Mouse (Mus musculus): ENCODE measurements around the gene Gm26661.

The Gm26661 gene

DNA sequence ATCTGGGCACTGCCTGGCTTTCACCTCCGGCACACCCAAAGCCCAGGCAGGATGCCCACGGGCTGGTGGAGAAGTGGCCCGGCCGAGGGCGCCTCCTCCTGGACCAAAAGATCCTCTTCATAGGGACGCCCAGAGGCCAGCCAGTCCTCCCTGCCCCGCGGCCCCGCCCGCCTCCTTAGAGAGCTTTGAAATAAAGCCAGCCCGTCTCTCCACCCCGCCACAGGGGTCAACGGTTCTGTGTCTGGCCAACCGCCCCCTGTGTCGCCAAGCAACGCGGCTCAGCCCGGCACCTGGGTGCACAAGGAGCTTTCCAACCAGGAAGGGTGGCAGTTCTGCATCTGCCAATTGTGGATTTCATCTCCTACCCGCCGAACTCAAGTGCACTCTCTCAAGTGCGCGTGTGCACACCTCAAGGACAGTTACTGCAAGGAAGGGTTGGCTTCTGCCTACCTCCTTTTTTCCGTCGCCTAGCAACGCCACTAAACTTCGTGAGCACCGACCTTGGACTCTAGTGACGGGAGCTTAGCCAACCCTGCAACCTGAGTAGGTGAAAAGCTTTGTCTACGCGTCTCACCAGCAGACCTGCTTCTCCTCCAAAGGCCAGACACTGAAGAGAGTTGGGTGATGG lies at the start of gene Gm26661:
Gm26661 (plus strand) TSS at position 56 of the 628 bp plus-strand sequence.
- DNase-seq (ENCODE audit: low read depth, low spot score) = peak; percentile 47

DNA sequence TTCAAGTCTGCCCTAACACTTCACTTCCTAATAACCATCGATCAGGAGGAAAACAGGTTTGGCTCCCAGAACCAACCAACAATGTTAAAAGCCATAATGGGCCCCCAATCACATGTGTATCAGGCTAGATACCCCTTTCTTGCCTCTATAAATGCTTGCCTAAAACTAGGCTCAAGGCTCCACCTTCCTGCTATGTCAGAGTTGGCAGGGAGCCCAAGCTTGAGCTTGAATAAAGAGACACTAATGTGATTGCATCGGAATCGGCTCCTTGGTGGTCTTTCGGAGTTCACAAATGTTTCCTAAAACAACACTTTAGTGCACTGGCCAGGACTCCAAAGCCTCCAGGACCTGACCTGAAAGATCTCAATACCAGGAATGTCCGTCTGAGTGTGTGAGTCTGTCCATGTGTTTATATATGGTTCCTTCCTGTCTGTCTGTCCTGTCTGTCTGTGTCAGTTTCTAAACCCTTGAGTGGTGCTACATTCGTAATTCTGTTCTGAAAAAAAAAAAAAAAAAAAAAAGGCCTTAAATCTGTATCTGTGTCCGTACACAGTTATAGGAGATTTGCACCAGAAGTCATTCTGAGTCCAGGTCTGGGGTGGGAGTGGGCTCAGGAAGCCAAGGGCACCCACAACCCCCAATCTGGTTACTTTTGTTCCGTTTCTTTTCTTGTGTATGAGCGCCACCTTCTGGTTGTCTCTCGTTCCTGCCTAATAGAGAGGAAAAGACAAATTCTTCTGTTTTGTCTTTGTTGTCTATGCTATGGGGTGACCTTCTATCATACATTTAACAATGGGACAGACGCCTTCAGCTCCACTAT lies 42.2 kb upstream of the Gm26661 start:
- DNase-seq (ENCODE audit: low read depth, low spot score) = peak; percentile 34

DNA sequence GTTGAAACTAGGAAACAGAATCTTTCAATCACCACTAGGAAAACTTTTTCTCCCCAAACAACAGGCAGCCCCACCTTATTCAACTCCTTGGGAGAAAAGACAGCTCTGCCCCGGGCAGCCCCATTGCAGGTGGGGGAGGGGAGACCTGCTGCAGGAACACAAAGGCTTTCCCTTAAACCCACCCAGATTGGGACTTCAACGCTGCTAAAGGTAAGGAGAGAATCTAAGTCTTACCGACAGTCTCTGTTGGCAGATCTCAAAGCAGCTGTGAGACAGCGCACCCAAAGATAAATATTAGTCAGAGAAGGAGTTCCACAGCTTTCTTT lies 41.7 kb upstream of the Gm26661 start:
- no peak for DNase-seq (ENCODE audit: low read depth, low spot score)

- peak; percentile 54 for DNase-seq (ENCODE audit: low read depth, low spot score)
Measured at GRCm38 (mm10) chr14:7765569-7766314, 25.6 kb upstream of the Gm26661 start.

- peak; percentile 72 for DNase-seq (ENCODE audit: low read depth, low spot score)
Measured at GRCm38 (mm10) chr14:7773714-7774389, 17.5 kb upstream of the Gm26661 start.

GRCm38 (mm10) chr14:7786073-7786472 lies 5.3 kb upstream of the Gm26661 start:
- DNase-seq (ENCODE audit: low read depth, low spot score) = no peak

GRCm38 (mm10) chr14:7789266-7790030 lies 1.9 kb upstream of the Gm26661 start:
- DNase-seq (ENCODE audit: low read depth, low spot score) = peak; percentile 55

GRCm38 (mm10) chr14:7791061-7791531 lies 291 bp upstream of the Gm26661 start:
- DNase-seq (ENCODE audit: low read depth, low spot score) = no peak

GRCm38 (mm10) chr14:7795961-7796360 lies 4.6 kb downstream of the Gm26661 start:
- no peak for DNase-seq (ENCODE audit: low read depth, low spot score)

DNA sequence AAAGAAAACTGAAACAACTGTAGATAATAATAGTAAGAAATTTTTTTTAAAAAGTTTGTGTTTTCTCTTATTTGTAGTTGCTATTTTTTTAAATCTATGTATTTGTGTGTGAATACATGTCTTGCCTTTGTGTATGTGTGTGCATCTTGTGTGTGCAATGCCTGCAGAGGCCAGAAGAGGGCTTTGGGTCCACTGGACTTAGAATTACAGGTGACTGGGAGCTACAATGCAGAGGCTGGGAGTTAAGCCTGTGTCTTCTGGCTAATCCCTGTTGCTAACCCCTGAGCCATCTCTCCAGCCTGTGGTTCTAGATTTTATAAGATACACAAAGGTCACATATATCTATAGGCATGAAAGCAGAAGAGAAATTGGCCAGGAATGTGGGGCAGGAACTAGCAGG lies 9.2 kb downstream of the Gm26661 start:
- DNase-seq (ENCODE audit: low read depth, low spot score) = no peak

DNA sequence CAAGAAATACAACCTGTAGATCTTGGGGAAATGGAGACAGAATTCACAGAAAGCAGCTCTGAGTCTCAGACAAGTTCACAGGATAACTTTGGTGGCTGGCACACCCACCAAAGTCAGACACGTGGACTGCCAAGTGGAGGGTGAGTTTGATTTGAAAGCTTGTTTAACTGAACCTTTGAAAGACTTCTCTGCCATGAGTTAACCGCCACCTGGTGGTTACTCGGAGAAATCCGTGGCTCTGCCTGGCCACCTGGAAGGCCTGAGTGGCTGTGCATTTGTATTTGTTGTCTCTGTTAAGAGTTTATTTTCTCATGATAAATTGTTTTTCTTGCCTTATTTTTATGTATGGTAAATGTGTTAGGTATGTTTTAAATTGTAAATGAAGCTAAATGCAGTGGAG lies 10.4 kb downstream of the Gm26661 start:
- no peak for DNase-seq (ENCODE audit: low read depth, low spot score)

- DNase-seq (ENCODE audit: low read depth, low spot score) = no peak
Measured at GRCm38 (mm10) chr14:7803874-7804557, 12.6 kb downstream of the Gm26661 start.

DNA sequence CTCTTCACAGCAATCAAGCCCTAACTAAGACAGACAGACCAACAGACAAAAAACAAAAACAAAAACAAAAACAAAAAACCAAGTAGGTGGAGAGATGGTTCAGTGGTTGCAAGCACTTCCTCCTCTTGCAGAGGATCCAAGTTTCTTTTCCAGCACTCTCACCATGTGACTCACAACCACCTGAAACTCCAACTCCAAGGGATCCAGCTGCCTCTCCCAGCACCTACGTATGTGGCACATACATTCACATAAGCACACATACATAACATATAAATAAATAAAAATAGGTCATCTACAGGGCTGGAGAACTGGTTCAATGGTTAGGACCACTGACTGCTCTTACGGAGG lies 13.1 kb downstream of the Gm26661 start:
- DNase-seq (ENCODE audit: low read depth, low spot score) = no peak

- no peak for DNase-seq (ENCODE audit: low read depth, low spot score)
Measured at GRCm38 (mm10) chr14:7807711-7808110, 16.3 kb downstream of the Gm26661 start.

DNA sequence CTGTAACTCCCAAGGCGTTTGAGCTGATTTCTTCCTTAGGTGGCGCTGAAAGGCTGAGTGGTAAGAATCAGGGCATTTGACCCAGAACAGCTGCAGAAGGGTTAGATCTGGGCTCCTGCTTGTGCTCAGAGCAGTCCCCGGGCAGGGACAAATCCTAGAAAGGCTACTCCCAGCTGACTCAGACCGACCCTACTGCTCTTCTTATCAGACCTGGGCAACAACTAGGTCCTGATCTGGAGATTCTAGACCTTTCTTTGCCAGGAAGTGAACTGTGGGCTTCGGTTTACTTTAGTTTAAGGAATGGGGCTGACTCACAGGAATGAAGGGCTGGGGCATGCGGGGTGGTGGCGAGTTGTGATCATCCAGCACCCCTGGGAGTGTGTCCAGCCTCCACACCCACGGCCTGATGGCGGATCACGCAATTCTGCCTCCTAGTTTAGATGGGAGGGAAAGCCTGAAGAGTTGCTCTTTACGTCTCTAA lies 17.2 kb downstream of the Gm26661 start:
- no peak for DNase-seq (ENCODE audit: low read depth, low spot score)

DNA sequence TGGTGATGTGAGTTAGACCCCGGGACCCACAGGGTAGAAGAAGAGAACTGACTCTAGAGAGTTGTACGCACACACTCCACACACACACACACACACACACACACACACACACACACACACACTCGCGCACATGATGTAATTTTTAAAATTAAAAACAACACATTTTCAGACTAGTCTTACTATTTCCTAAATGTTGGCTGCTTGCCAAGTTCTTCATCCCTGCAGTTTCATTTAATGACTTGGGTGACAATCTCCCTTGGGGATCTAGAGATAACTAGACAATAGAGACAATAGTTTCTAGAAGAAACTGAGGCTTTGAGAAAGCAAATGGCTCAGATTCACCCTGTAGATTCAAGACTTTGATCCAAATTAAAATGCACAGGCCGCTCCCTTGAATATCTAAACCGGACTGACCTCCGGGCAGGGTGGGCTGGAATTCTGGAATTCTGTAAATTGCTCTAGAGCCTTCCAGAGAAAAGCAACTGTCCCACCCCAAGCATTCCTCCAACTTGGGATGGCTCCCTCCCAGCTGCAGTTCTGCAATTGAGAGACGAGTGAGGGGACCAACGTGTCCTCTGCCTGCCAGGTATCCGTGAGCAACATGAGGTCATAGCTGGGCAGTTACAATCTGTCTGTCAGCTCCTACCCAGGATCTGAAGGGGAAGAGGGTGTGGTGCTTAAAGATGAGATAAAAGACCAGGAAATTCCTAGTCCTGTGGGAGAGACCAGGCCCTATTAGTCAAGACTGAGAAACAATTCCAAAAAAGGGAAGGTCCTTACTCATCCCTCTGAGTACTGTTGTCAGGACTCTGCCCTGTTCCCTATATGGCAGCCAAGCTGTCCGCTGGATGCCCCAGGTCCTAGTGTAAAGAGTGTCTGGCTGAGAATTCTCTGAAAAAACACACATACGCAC lies 17.9 kb downstream of the Gm26661 start:
- no peak for DNase-seq (ENCODE audit: low read depth, low spot score)

GRCm38 (mm10) chr14:7817770-7818462 lies 26.5 kb downstream of the Gm26661 start, which contains the start of gene Flnb:
TSS of gene Flnb (plus strand) at chr14:7817957.
- DNase-seq (ENCODE audit: low read depth, low spot score) = peak; percentile 86

DNA sequence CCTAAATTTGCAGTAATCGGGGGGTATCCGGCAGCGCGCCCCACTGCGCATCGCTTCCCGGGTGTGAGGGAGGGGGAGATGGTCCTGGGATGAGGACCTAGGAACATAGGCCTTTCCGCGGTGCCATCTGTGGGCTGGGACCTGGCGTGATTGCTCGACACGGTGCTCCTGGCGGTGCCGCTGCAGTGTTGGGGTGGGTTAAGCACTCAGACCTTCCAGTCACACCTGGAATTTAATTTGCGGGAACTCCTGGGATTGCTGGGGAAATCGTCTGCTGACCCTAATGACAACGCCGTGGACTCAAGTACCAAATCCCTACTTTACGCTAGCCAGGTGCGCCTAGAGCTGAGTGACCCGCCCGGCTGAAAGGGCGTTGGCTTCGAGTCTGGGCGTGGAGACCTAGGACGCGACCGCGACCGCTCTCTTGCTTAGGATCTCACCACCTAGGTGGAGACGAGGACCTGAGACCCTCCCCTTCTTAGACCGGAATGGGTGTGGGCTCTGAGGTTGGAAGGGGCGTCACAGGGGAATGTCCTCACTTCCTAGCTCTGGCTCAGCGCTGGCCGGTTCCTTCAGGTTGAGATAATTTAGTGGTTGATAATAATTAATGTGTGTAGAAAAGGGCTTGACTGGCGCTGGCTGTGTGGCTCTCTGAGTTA lies 27.2 kb downstream of the Gm26661 start:
- no peak for DNase-seq (ENCODE audit: low read depth, low spot score)

Measured in telencephalon, adult 2 months (tissue).